Mouse (Mus musculus) A20 (cell line): ENCODE data around the gene Opn3.

Experiments used
- DNase-seq: peaks from one replicate; pipeline ENCODE4 v3.0.0-alpha.2; 2011; ENCODE audit warnings: low read depth, low spot score

Gene Opn3

DNA sequence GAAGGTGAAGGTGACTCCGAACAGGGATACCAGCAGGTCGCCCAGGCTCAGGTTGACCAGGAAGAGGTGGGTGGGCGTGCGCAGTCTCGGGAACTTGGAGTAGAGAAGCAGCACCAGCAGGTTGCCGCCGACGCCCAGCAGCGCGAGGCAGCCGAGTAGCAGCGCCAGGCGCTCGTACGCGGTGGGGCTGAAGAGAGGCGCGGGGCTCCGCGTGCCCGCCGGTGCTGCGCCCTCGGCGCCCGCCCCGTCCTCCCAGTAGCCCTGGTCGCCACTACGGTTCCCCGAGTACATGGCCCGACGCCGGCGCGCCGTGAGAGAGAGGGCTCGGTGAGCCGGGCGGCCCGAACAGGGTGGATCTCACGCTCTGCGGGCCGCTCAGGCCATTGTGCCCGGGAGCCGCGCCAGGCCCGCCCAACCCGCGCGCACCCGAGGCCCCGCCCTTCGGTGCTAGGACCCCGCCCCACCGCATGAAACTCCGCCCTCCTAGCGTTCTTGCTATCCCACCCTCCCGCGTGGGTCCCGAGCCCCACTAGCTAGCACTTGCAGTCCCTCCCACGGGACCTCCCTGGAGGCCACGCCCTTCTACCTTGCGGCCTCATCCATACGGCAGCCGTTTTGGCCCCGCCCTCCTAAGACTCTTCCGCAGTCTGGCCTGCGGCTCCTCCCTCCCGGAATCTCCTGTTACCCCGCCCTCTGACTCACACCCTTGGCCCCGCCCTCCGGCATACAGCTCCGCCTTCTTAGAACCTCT, at the start of gene Opn3, which contains the start of gene Chml:
Gene Opn3 (minus strand): TSS at position 531 of the 751 bp plus-strand sequence.
Gene Chml (minus strand): TSS at position 656 of the 751 bp plus-strand sequence.
- peak; percentile 100 for DNase-seq

DNA sequence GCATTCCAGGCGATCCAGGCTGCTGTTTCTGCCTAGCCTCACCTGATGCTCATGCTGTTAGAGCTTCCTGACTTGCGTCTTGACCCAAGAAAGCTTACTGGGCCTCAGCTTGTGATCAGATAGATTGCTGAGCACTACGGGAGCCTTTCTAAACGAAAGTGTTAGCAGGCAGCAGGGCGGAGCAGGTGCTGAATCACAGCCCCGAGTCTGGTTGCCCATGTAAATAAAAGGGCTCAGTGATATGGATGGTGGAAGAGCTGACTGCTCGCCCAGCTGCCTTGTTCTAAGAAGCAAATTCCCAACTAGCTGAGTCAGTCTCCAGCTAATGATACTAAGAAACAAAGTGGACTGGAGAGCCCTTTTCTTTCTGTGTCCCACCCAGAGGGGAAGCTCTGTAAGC, 33.2 kb upstream of the Opn3 start:
- DNase-seq = no peak

DNA sequence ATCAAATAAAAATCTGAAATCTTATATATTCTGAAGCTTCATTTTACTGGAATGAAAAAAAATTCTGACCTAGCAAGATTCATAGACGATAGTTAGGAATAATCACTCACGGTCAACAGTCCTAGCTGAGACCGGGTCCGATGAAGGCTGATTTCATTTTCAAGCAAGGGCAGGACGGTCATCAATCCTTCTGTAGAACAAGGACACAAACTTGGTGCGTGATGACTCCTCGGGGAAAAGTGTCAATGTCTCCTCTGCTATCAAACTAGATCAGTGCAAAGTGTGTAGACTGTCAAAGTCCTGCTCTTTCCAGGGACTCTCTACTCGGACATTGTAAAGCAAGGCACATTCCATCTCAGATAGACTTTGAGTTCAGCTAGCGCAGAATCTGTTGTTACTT, 24.3 kb upstream of the Opn3 start:
- DNase-seq = no peak

DNA sequence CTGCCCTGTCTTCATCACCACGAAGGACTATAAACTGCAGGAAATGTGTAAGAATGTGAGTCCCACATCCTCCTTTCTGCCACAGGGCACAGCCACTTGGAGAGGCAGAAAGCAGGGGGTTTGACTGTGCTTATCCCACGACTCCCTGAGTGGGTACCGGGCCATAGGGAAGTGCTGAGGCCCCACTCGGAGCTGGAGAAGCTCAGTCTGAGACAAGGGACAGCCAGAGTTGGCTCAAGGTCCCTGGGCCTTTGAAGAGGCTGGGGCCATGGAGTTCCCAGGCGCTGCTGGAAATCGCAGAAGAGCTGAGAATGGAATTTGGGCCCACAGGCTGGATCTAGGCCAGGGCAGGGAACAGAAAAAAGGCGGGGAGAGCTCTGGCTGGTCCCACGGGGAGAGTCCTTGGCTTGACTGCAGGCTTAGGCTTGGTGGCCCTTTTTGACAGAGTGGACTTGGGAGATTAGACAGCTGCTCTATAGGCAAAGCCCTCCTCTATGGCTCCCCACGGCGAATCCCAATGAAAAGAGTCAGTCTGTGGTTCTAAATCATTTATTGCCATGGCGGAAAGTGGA, 19.8 kb upstream of the Opn3 start:
- no peak for DNase-seq

DNA sequence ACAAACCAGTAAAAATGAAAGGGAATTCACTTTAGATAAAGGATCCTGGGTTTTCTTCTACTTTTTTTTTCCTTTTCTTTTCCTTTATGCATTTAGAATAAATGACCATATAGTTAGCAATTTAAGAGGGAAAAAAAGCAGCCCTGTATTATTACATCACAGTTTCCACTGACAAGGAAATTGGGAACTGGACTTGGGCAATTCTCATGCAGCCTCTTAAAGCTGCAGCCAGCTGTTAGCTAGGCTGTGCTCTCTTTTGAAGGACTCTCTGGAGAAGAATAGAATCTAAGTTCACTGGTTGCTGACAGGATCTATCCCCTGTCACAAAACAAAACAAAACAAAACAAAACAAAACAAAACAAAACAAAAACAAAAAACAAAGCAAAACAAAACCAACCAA, 15.4 kb upstream of the Opn3 start:
- DNase-seq = no peak

DNA sequence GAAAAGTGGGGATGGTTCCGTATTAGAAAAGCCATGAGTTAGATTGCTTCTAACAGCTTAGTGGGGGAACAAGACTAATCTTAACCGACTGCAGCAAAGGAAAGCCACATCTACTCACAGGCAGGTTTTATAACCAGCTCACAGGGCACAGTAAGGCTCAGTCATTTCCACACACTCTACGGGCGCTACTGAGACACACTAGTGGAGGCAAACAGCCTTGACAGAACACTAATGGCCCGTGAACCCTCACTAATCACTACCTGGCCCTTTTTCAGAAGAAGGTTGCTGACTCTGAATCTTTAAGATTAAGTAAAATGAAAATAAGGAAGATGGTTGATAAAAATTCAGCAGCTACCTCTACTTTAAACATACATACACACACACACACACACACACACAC, 15.0 kb upstream of the Opn3 start:
- DNase-seq = no peak

DNA sequence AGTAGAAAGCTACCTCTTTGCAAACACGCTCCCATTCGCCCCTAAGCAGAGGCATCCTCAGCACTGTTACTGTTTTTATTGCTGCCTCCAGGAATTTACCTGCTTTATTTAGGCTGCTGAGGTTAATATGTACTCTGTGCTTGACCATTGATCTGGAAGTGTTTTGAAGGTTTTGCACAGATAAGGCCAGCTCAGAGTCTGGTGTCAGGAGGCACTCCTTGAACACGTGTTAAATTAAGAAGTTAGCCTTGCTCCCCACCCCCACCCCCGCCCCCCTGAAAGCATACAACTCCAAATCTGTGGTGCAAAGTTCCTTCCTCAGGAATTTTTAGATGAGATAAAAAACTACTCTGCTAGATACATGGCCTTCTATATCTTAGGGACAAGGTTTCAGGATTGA, 8.6 kb upstream of the Opn3 start:
- DNase-seq = no peak

DNA sequence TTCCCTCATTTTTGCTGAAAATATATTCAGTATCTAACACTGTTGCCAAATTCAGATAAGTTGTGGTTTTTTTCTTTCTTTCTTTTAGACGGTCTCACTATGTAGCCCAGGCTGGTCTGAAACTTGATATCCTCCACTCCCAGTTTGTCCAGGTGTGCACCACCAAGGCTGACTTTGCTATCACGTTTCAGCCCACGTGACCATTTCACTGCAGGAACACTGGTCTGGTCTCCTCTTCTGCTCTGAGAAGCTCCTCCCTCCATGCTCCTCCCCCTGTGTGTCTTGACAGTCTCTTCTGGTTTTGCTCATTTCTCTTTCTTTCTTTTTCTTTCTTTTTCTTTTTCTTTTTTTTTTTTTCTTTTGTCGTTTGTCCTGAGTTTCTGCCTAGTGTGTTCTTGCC, 7.2 kb upstream of the Opn3 start:
- peak; percentile 19 for DNase-seq

DNA sequence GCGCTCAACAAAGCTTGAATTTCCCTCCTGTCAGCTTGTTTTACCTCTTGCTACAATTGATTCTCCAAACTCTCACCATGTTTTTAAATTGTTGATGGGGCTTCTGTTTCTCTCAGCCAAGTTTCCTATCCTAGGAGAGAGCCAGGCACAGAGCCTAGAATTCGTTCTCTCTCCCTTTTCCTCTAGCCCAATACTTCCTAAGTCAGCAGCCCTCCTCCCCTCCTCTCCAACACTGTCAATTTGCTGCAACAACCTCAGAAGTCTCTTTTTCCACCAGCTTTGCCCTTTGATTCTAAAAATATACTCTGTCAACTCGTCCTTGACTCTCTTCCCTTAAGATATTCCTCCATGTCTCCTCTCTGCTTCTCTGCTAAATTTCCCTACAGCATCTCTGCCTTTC, 6.8 kb upstream of the Opn3 start:
- no peak for DNase-seq

DNA sequence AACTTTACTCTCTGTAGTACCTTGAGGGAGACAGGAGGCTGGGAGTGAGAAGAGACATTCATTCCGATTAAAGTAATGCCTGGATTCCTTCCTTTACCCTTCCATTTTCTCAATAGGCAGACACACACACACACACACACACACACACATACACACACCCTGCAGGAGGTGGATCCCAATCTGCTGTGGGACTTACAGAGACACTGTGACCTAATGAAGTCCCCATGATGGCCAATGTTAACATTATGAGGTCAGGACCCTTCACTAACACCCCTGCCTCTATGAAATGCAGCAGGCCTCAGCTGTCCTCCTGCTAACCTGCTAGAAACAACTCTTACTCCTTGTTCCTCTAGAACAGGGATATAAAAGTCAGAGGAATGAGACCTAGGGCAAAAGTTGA, 5.7 kb upstream of the Opn3 start, which contains the start of gene Wdr64:
Gene Wdr64 (plus strand): TSS at position 301 of the 400 bp plus-strand sequence.
- no peak for DNase-seq

DNA sequence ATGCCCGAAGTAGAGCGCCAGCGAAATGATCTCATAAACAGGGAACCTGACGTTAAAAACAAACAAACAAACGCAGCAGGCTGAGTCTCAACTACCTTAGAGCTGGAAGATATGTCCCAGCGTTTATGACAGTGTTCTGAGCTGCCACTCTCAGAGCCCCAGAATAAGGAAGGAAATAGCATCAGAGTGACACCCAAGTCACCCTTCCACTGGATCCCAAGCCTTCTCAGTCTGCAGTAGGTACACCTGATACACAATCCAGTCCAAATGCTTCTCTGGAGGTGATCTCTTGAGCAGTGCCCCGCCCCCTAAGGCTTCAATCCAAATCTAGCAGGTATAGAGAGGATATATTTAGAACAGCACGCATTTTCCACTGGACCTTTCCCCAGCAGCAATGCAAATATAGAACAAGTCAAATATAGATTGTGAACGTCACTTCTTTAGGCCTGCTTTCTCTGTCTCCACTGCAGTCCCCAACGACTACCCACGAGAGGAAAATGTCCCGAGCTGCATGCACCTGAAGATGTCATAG, 919 bp upstream of the Opn3 start:
- no peak for DNase-seq

DNA sequence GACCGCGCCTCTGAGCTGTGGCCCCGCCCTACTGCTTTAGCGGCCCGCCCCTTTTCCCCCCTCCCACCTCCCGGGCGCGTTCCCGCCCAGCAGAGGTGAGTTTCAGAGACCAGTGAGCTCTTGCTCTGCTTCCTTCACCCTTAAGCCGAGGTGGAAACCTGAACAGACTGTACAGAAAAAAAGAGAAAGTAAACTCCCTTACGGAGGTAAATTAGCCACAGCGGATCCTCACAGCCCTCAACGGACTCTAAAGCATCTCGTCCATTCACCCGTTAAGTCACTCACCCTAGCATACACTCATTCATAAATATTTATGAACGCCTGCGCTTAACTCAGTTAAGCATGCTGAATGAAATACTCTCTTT, 403 bp upstream of the Opn3 start:
- DNase-seq = no peak

DNA sequence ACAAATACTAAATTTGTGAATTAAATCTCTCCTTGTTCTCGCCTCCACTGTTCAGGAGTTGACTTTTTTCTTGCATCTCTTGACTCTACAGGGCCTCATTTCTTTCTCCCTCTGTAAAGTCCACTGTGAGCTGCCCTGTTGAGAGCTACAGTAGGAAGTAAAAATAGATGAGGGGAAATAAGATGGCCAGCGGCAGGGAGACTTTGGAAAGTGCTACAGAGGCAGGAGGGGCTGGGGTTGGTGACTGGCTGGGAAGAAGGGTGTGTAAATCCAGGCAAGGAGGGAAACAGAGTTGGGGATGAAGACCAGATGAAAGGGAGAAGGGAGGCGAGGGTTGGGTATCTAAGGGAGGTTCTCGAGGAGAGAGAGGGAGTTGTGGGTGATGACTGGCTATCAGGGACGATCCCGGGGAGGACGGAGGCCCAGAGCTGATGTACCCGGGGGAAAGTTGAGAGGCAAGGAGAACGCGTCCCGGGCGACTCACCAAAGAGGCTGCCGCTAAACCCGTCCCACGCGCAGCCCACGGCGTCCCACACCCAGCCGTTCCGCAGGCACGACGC, 810 bp downstream of the Opn3 start:
- no peak for DNase-seq

DNA sequence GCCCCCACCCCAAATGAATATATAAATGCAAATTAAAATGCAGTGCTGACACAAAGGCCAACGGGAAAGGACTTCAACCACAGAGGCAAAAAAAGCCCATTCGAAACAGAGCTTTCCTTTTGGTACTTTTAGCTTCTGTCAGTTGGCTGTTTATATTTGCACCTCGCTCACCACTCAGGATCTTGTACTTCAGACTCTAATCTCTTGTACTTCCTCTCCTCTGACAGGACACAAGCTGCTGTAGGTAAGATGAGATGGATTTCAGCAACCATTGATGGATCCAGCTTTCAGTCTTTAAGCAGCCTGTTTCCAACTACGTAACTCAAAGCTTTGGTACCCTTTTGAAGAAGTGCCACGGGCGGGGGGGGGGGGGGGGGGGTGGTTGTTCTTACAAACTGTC, 11.6 kb downstream of the Opn3 start:
- DNase-seq = no peak

DNA sequence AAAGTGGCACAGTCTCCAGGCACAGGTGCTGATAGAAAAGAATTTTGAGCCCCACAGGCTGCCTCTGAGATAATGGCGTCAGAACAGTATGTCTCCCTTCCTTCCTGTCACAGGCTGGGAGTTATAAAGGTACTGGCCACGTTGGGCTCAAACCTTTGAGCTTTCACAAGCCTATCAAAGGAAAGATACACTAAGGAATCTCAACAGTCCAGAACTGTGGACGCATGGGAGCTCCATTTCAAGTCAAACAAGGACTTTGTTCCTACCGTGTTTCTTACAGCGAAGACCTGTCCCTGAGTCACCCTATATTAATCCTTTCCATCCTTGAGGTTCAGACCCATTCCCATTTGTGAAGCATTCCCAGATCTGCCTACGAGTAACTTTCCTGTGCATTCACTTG, 15.1 kb downstream of the Opn3 start:
- DNase-seq = no peak

DNA sequence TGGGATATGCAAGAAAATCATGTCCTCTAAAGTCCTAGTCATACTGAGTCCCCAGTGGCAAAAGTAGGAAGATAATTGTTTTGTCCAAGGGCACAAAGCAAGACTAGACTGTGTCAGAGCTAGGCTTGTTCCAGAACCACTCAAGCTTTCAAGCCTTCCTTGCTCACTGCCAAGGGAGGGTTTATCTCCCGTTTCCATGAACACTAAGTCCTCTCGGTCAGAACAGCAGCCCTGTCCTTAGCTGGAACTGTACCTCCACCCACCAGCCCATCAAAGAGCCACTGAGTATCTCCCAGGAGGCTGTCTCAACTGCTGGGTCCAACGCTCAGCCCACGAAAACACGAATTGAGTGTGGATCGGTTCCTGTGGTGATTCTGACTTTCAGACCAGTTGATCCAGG, 17.5 kb downstream of the Opn3 start:
- no peak for DNase-seq

DNA sequence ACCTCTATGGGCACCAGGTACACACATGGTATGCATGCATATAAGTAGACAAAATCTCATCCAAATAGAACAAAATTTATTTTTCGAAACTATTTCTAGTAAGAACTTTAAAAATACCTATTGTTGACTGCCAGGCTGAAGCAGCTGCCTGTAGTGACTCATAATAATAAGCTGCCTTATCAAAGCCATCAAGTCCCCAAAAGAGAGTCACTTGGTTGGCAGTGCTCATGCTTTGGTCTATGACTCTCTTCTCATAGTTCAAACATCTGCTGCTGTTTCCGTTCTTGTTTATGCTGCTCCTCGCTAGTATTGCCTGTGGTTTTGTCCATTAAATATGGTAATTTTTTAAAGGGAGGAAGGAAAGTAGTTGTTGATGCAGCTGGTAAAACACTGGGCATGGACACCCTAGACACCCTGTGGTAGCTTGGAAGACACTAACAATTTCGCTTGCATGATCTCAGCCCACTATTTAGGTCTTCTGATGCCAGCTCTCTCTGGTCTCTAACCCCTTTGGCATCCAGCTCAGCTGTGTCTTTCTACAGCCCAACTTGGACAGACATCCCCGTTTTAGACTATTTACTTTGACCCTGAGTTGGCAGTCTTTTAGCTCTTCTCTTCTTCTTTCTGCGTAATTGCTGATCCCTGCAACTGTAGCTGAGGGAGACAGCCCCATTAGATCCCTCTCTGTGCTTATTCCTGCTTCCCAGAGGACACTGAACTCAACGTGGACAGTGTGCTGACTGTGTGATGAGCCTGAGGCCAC, 18.8 kb downstream of the Opn3 start:
- peak; percentile 19 for DNase-seq

DNA sequence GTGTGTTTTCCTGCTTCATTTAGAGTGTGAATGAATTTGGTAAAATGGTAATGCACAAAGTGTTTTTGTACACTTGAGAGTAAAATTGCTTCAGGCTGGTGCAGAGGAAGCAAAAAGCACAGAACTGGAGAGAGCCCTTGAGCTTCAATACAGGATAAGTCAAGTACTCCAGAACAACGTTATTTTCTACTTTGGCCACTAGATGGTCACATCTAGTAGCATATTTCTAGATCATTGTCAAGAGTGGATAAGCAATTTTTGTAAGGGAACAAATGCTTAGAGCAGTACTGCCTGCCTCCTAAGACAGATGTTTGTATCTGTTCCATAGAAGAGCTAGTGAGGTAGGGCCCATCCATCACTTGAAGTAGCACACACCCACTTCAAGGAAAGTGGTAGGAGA, 20.9 kb downstream of the Opn3 start:
- peak; percentile 47 for DNase-seq

DNA sequence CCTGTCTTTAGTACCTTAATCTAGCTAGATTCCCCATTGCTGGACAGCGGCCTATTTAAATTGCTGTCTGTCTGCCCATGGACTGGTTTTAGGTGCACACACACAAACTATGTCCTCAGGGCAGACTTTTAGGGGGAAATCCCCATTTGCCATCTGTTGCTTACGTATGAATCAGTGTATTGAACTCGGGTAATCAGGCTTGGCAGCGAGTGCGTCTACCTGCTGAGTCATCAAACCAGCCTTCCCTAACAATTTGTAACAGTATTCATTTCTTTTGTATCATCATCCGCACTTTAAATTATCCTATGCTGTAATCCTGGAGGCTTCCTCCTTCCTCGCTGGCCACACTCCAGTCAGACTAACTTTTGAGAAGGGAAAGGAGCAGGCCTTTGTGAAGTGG, 22.5 kb downstream of the Opn3 start:
- DNase-seq = peak; percentile 9

DNA sequence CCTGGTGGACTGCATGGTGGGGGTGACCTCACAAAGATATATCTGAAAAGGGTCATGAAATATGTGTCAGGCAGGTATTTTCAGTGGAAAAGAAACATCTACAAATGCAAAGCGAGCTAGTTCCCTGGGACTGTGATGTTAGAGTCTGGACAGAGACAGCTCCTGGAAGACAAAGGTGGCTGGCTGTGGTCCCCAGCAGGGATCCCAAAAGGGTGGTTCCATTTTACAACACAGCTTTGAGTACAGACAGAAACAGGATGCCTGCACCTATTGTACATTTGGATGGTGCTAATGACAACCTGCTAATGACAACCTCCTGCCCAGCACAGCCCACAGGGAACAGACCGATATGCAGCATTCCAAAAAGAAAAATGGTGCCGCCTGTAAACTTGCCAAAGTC, 23.1 kb downstream of the Opn3 start:
- DNase-seq = no peak

DNA sequence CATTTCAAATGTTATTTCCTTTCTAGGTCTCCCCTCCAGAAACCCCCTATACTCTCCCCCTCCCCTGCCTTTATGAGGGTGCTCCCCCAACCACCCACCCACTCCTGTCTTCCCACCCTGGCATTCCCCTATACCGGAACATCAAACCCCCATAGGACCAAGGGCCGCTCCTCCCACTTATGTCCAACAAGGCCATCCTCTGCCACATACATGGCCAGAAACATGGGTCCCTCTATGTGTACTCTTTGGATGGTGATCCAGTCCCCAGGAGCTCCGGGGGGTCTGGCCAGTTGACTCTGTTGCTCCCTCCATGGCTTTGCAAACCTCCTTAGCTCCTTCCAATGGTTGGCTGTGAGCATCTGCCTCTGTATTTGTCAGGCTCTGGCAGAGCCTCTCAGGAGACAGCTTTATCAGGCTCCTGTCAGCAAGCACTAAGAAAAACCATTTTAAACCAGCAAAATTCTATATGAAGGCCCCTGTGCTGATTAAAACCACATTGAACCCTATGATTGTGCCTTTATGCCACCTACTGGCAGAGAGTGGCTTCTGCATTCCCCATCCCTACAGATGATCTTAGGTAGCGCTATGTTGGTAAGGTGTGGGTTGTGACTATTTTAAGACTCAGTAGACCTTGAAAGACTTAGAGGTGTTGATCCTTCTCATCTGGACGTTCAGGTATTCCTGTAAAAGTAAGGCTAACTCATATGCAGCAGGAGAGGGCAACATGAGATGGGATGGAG, 23.7 kb downstream of the Opn3 start:
- peak; percentile 81 for DNase-seq

DNA sequence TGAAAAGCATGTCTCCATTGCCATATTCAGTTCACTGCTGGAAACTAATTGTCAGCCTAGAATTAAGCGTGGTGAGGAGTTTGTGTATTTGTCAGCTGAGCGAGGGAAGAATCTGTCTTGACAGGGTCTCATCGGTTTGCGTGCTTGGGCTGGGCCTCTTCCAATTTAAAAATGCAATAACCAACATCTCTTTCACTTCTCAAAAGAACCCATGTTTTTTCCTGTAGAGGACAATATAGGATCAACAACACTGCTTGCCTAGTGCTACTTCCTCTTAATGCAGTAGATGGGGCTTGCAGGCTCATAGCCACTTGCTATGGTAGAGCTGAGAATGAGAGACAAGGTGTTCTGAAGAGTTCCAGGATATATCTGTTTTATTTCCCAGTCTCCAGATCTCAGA, 32.7 kb downstream of the Opn3 start:
- peak; percentile 66 for DNase-seq
